7 mouse cellular contexts compared by ENCODE assay signal in the genomic region with DNA sequence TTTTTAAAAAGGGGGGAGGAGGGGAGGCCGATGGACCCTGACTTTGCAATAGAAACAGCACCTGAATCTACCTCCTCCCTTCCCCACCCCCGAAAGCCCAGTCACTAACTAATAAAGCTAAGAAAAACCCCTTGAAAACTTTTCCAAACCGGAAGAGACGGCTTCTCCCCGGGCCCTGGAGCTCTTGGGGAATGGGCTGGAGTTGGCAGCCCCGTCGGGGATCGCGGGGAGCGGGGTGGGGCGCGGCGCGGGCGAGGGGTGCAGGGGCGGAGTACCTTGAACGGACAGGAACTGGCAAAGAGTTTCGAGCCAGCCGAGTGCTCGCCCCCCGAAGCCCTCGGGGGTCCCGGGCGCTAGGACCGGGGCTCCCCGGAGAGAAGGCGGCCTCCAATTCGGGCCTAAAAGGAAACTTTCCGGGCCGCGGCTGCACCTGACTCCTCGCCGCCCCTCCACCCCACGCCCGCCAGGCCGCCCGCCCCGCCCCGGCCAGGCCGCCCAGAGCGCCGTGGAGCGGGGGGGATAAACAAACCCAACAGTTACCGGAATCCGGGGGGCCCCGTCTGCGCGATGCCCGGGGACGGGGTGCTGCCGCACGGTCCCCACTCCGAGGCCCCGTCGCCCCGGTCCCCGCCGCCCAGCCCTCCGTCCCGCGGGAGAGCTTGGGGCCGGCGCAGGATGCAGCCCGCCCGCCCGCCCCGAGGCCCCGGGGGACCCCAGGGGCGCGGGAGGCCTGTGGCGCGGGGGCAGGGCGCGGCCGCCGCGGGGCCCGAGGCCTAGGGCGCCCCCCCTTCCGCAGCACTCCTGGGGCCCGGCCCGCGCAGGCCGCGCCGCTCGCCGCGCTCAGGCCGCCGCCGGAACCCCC. TPM values are rescaled to one million over a fixed set of nuclear protein-coding genes. Genes with fewer than 3 reads are reported as not detected.
A peak's percentile ranks its signal among the peaks of the same experiment; 100 is the strongest.
DNase-seq lines count a peak whose midpoint lies in the region; ATAC-seq lines count a peak whose summit lies in the region.

No protein-coding gene starts in this region.

- H3K9me3 ChIP-seq in intestine, embryonic 15.5 days: no peaks in the 10 kb centered on the region
- H3K9me3 ChIP-seq in limb, embryonic 13.5 days: no peaks in the 10 kb centered on the region
- no peaks in the 10 kb centered on the region for H3K9me3 ChIP-seq in midbrain, embryonic 14.5 days (ENCODE audit: control insufficient read depth, low read length)

- peak overlapping the region; percentile 100 for H3K27ac ChIP-seq in intestine, embryonic 15.5 days
- peak overlapping the region; percentile 100 for H3K27ac ChIP-seq in limb, embryonic 13.5 days
- peak overlapping the region; percentile 99 for H3K27ac ChIP-seq in midbrain, embryonic 14.5 days (replicated peaks; ENCODE audit: low read depth, low read length)

- ATAC-seq in intestine, embryonic 15.5 days: peak; percentile 77
- ATAC-seq in limb, embryonic 13.5 days (ENCODE audit: low FRiP score, low read depth): peak; percentile 34
- peak; percentile 69 for ATAC-seq in midbrain, embryonic 14.5 days (ENCODE audit: low FRiP score, low TSS enrichment)

- H3K9ac ChIP-seq in intestine, embryonic 15.5 days: peak overlapping the region; percentile 97
- H3K9ac ChIP-seq in limb, embryonic 13.5 days: peak overlapping the region; percentile 100
- H3K9ac ChIP-seq in midbrain, embryonic 14.5 days (replicated peaks; ENCODE audit: low read length): peak overlapping the region; percentile 99

- H3K36me3 ChIP-seq in intestine, embryonic 15.5 days: peaks cover 3% of the 10 kb centered on the region; the same call in 1 of the 2 replicates
- H3K36me3 ChIP-seq in limb, embryonic 13.5 days: peaks cover 13% of the 10 kb centered on the region
- H3K36me3 ChIP-seq in midbrain, embryonic 14.5 days (ENCODE audit: control insufficient read depth, insufficient read depth, low read length): 0 out of 2 replicates have a peak, but pooled peaks cover 3% of the 10 kb centered on the region
- H3K36me3 ChIP-seq in splenic B cell, adult 2 months (ENCODE audit: control insufficient read depth, insufficient read depth, low read length, poor library complexity, severe bottlenecking): 0 out of 2 replicates have a peak, but pooled peaks cover 2% of the 10 kb centered on the region

- peak; percentile 50 for DNase-seq in ZHBTc4 (ENCODE audit: low read depth, low spot score)
- DNase-seq in cerebellum, postnatal 10 days: peak; percentile 74 to 77
- peak; percentile 68 for DNase-seq in gastrocnemius, postnatal 25 days
- peak; percentile 65 for DNase-seq in midbrain, embryonic 14.5 days
- peak; percentile 57 for DNase-seq in splenic B cell, adult 2 months (ENCODE audit: low read depth, low spot score)

- peaks cover 16% of the 10 kb centered on the region for H3K4me1 ChIP-seq in intestine, embryonic 15.5 days (replicated peaks)
- H3K4me1 ChIP-seq in limb, embryonic 13.5 days: peaks cover 40% of the 10 kb centered on the region
- H3K4me1 ChIP-seq in midbrain, embryonic 14.5 days (ENCODE audit: control insufficient read depth, insufficient read depth, low read length): peaks cover 22% of the 10 kb centered on the region

- under 1% methylated on average over 49 of the region's 92 CpGs for WGBS in intestine, embryonic 15.5 days
- WGBS in limb, embryonic 13.5 days: under 1% methylated on average over 67 of the region's 92 CpGs
- WGBS in midbrain, embryonic 14.5 days: under 1% methylated on average over 71 of the region's 92 CpGs

- H3K4me3 ChIP-seq in intestine, embryonic 15.5 days (replicated peaks): peak overlapping the region; percentile 90
- peak overlapping the region; percentile 92 for H3K4me3 ChIP-seq in limb, embryonic 13.5 days
- peak overlapping the region; percentile 95 for H3K4me3 ChIP-seq in midbrain, embryonic 14.5 days (replicated peaks; ENCODE audit: low read depth, low read length)

- H3K27me3 ChIP-seq in intestine, embryonic 15.5 days (replicated peaks): no peaks in the 10 kb centered on the region
- H3K27me3 ChIP-seq in limb, embryonic 13.5 days: no peaks in the 10 kb centered on the region
- H3K27me3 ChIP-seq in midbrain, embryonic 14.5 days (ENCODE audit: control insufficient read depth, insufficient read depth, low read length): no peaks in the 10 kb centered on the region
- no peaks in the 10 kb centered on the region for H3K27me3 ChIP-seq in splenic B cell, adult 2 months (ENCODE audit: control insufficient read depth, insufficient read depth, low read length, poor library complexity, severe bottlenecking)

- H3K4me2 ChIP-seq in intestine, embryonic 15.5 days (replicated peaks): peak overlapping the region; percentile 79
- H3K4me2 ChIP-seq in limb, embryonic 13.5 days (replicated peaks): peak overlapping the region; percentile 88
- peak overlapping the region; percentile 75 for H3K4me2 ChIP-seq in midbrain, embryonic 14.5 days (ENCODE audit: low read length)

RNA-seq across cellular contexts. Expression of gene Ino80d, which starts 1.0 kb away (rescaled TPM):
- 10 to 100 TPM; 11.3 to 13.3 TPM for total RNA-seq in gastrocnemius, postnatal 25 days (2021)
- polyA plus RNA-seq in intestine, embryonic 15.5 days (2015; fragmentation: Nextera tagmentation; extraction: Ambion mirVana): 11.5 and 12.4 TPM in 2 replicates
- polyA plus RNA-seq in limb, embryonic 13.5 days (2015; fragmentation: Nextera tagmentation; extraction: Ambion mirVana): 9.7 and 10.3 TPM in 2 replicates
- 8.2 and 10.3 TPM in 2 replicates for polyA plus RNA-seq in midbrain, embryonic 14.5 days (2014; fragmentation: Nextera tagmentation; extraction: Ambion mirVana)

Comparison
In these comparisons a context has a peak if more than half of its experiments do, and no peak if none do; other contexts are left out.
1. Peak in every context shown above with its lines: DNase-seq, ATAC-seq, H3K4me3 ChIP-seq and H3K27ac ChIP-seq.